Mouse (Mus musculus) myocyte (in vitro differentiated cells): ENCODE data around the gene Fam160a1. TPM values are rescaled to one million over a fixed set of nuclear protein-coding genes. Genes with fewer than 3 reads are reported as not detected.

ENCODE experiments used
- H3K27me3 ChIP-seq: one replicate; pipeline ENCODE4 v1.6.1; 2011; ENCODE audit not compliant: control insufficient read depth, insufficient read depth, insufficient read length
- H3K36me3 ChIP-seq: one replicate; pipeline ENCODE4 v1.6.1; 2011; ENCODE audit not compliant: control insufficient read depth, insufficient read depth
- H3K4me2 ChIP-seq: one replicate; pipeline ENCODE4 v1.6.1; 2011; ENCODE audit warnings: low read depth, control low read depth
- H3K4me3 ChIP-seq: one replicate; pipeline ENCODE4 v1.5.1; 2011; ENCODE audit warnings: mild to moderate bottlenecking, control low read depth, moderate library complexity
- H3K79me2 ChIP-seq: one replicate; pipeline ENCODE4 v1.6.1; 2011; ENCODE audit not compliant: control insufficient read depth, insufficient read depth
- H3ac ChIP-seq: one replicate; pipeline ENCODE4 v1.6.1; 2011; ENCODE audit not compliant: control insufficient read depth, insufficient read length
- CEBPB ChIP-seq: IDR thresholded peaks from 2 replicates; pipeline ENCODE4 v1.6.1; 2011; ENCODE audit warnings: mild to moderate bottlenecking, moderate library complexity; ENCODE audit not compliant: poor library complexity, insufficient read depth, severe bottlenecking
- E2F4 ChIP-seq: IDR thresholded peaks from one replicate; pipeline ENCODE4 v1.6.1; 2011; ENCODE audit warnings: mild to moderate bottlenecking, control low read depth, moderate library complexity; ENCODE audit not compliant: insufficient read depth
- MAX ChIP-seq: IDR thresholded peaks from one replicate; pipeline ENCODE4 v1.6.1; 2011; ENCODE audit warnings: low read depth, mild to moderate bottlenecking, control low read depth
- MYOD1 ChIP-seq, 3 experiments: IDR thresholded peaks; one replicate each; pipeline ENCODE4 v1.6.1; 2011; ENCODE audit warnings: control low read depth in 2 of 3, low read depth in 2 of 3, mild to moderate bottlenecking in 2 of 3, moderate library complexity in 1 of 3; ENCODE audit not compliant: insufficient read length in 2 of 3, control insufficient read depth in 1 of 3
- MYOG ChIP-seq, 3 experiments: IDR thresholded peaks; one replicate each; pipeline ENCODE4 v1.6.1; 2011; ENCODE audit warnings: control low read depth in 2 of 3, low read depth in 2 of 3, mild to moderate bottlenecking in 2 of 3; ENCODE audit not compliant: insufficient read length in 2 of 3, control insufficient read depth in 1 of 3, insufficient read depth in 1 of 3
- POLR2A ChIP-seq: IDR thresholded peaks from one replicate; pipeline ENCODE4 v1.6.1; 2011; ENCODE audit warnings: low read depth, mild to moderate bottlenecking, control low read depth, moderate library complexity; ENCODE audit not compliant: insufficient read length
- POLR2AphosphoS2 ChIP-seq: IDR thresholded peaks from one replicate; pipeline ENCODE4 v1.6.1; 2011; ENCODE audit warnings: low read depth, control low read depth; ENCODE audit not compliant: insufficient read length
- REST ChIP-seq: IDR thresholded peaks from one replicate; pipeline ENCODE4 v1.6.1; 2011; ENCODE audit warnings: mild to moderate bottlenecking, control low read depth, moderate library complexity; ENCODE audit not compliant: insufficient read depth, insufficient read length
- SRF ChIP-seq: IDR thresholded peaks from one replicate; pipeline ENCODE4 v1.6.1; 2011; ENCODE audit warnings: low read depth; ENCODE audit not compliant: control insufficient read depth, insufficient read length
- TCF12 ChIP-seq: IDR thresholded peaks from one replicate; pipeline ENCODE4 v1.6.1; 2011; ENCODE audit warnings: mild to moderate bottlenecking, control low read depth; ENCODE audit not compliant: poor library complexity, insufficient read depth, severe bottlenecking
- TCF3 ChIP-seq: IDR thresholded peaks from one replicate; pipeline ENCODE4 v1.6.1; 2011; ENCODE audit warnings: low read depth, control low read depth; ENCODE audit not compliant: insufficient read length
- USF1 ChIP-seq: IDR thresholded peaks from one replicate; pipeline ENCODE4 v1.6.1; 2011; ENCODE audit warnings: low read depth, mild to moderate bottlenecking, control low read depth, moderate library complexity
- polyA plus RNA-seq: library from polyadenylated mRNA; unstranded; fragments of >200 nt; fragmentation: generic; extraction: Trizol; gene quantifications from one replicate; pipeline ENCODE4 v1.2.1, GENCODE M21; 2012; ENCODE audit warnings: missing spikeins

Fam160a1 gene
- polyA plus RNA-seq, 1 experiment = 13.2 TPM

DNA sequence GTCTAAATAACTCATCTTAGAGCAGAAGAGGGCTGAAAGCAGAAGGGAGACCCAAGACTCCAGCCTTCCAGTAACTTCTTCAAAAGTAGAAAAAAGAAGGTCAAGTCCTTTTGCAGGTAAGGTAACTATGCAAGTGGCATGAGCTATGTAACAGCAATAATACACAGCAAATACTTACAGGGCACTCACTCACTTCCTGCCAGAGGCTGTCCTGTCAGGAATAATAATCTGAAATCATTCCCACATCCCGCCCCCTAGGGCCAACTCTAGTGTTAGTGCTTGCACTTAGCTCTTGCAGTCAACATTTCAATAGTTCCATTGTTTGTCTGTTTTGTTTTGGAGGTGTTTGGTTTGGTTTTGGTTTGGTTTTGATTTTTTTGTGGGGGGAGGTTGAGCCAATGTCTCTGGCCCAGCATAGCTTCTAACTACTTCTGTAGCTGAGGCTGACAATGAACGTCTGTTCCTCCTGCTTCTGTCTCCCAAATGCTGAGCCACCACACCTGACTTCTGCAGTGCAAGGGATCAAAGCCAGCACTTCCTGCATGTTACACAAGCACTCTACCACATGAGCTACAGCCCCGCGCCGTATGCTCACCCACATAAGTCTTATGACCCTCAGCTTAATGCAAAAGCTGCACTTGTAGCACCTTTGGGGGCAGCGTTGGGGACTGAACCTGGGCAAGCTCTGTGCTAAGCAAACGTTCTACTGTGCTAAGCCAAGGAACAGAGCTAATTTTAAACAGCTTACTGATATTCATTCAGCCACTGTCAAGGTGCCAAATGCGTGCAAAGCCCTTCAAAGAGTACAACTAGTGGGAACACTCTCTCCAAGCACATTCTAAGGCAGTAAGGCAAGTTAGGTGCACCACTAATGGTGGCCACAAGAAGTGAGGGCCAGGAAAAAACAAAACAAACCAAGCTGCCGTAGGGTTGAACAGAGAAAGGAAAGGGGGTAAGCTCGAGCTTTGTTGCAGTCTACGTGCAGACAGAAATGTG is 41.3 kb upstream of the Fam160a1 start:
- H3K27me3 ChIP-seq = no peaks in the 10 kb centered on the region
- H3ac ChIP-seq = no peak overlapping the region
- no peak overlapping the region for H3K4me3 ChIP-seq
- H3K36me3 ChIP-seq = no peaks in the 10 kb centered on the region
- TF ChIP-seq POLR2A (no peak), REST (no peak), MAX (no peak)
- H3K4me2 ChIP-seq = peak overlapping the region; percentile 70
- H3K79me2 ChIP-seq = peaks cover 20% of the 10 kb centered on the region

- Histone ChIP-seq H3K4me3 (no peak overlapping the region), H3K4me2 (peak overlapping the region; percentile 70), H3K36me3 (no peaks in the 10 kb centered on the region), H3ac (no peak overlapping the region), H3K27me3 (no peaks in the 10 kb centered on the region), H3K79me2 (peaks cover 14% of the 10 kb centered on the region)
- TF ChIP-seq TCF12 = no peak
- no peak for TF ChIP-seq REST
- no peak for TF ChIP-seq POLR2AphosphoS2
- TF ChIP-seq TCF3 = no peak
- no peak for TF ChIP-seq USF1
- no peak for TF ChIP-seq E2F4
- no peak for TF ChIP-seq POLR2A
- no peak for TF ChIP-seq MAX
- no peak for TF ChIP-seq SRF
- peak in 1 of 3 experiments; percentile 9 for TF ChIP-seq MYOG (IDR thresholded peaks at IDR 0.05; ENCODE audit: control insufficient read depth in 1 of 3, insufficient read depth in 1 of 3, insufficient read length in 2 of 3, low read depth in 2 of 3)
- TF ChIP-seq MYOD1 (IDR thresholded peaks at IDR 0.05; ENCODE audit: control insufficient read depth in 1 of 3, insufficient read length in 2 of 3, low read depth in 2 of 3) = peak in 1 of 3 experiments; percentile 6
- TF ChIP-seq CEBPB = no peak
These were observed 40.0 kb upstream of the Fam160a1 start for GRCm38 (mm10) chr3:85857083-85857482.

DNA sequence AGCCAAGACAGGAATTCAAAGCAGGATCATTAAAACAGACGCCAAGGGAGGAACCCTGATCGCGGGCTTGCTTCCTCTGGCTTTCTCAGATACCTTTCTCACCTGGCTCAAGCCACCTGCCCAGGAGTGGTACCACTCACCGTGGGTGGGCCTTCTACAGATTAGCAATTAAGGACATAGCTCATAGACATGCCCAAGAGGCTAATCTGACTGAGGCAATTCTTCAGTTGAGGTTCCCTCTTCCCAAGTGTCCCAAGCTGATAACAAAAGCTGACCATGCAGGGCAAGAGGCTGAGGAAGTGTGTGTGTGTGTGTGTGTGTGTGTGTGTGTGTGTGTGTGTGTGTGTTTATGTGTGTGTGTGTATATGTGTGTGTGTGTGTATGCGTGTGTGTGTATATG is 38.9 kb upstream of the Fam160a1 start:
- no peak for TF ChIP-seq MYOG (IDR thresholded peaks at IDR 0.05; ENCODE audit: control insufficient read depth in 1 of 3, insufficient read depth in 1 of 3, insufficient read length in 2 of 3, low read depth in 2 of 3)
- TF ChIP-seq MYOD1 (IDR thresholded peaks at IDR 0.05; ENCODE audit: control insufficient read depth in 1 of 3, insufficient read length in 2 of 3, low read depth in 2 of 3) = no peak
- TF ChIP-seq CEBPB = no peak
- TF ChIP-seq TCF3 = no peak
- no peak for TF ChIP-seq TCF12
- no peak for TF ChIP-seq POLR2A
- no peak for TF ChIP-seq USF1
- no peak for TF ChIP-seq MAX
- no peak for TF ChIP-seq POLR2AphosphoS2
- no peak for TF ChIP-seq E2F4
- no peak for TF ChIP-seq REST
- no peak for TF ChIP-seq SRF
- Histone ChIP-seq H3K27me3 (no peaks in the 10 kb centered on the region), H3ac (no peak overlapping the region), H3K36me3 (no peaks in the 10 kb centered on the region), H3K4me3 (no peak overlapping the region), H3K4me2 (no peak overlapping the region), H3K79me2 (peaks cover 14% of the 10 kb centered on the region)

- Histone ChIP-seq H3K36me3 (no peaks in the 10 kb centered on the region), H3ac (no peak overlapping the region), H3K4me3 (no peak overlapping the region), H3K4me2 (no peak overlapping the region), H3K79me2 (peaks cover 8% of the 10 kb centered on the region), H3K27me3 (no peaks in the 10 kb centered on the region)
- TF ChIP-seq USF1 = no peak
- TF ChIP-seq MYOD1 (IDR thresholded peaks at IDR 0.05; ENCODE audit: control insufficient read depth in 1 of 3, insufficient read length in 2 of 3, low read depth in 2 of 3) = peak in 2 of 3 experiments; percentile 35 to 36
- TF ChIP-seq MYOG (IDR thresholded peaks at IDR 0.05; ENCODE audit: control insufficient read depth in 1 of 3, insufficient read depth in 1 of 3, insufficient read length in 2 of 3, low read depth in 2 of 3) = peak in 1 of 3 experiments; percentile 6
These were observed 38.0 kb upstream of the Fam160a1 start for GRCm38 (mm10) chr3:85855043-85855442.

DNA sequence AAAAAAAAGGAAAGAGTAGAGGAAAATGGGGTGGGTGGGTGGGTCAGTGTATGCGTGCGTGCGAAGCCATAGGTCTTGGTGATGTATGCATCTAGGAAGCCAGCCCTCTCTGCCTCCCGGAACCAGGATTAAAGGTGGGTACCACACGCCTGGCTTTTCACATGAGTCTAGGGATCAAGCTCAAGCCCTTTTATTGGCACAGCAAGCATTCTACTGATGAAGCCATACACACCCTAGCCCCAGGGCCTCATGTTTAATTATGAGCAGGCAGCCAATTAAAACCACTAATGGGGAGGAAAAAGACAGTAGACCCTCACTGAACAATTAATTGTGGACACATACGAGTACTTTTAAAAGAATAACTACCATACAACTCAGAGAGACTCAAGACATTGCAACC is 37.1 kb upstream of the Fam160a1 start:
- Histone ChIP-seq H3K4me2 (no peak overlapping the region), H3K27me3 (no peaks in the 10 kb centered on the region), H3K79me2 (peaks cover 8% of the 10 kb centered on the region), H3K36me3 (no peaks in the 10 kb centered on the region), H3ac (no peak overlapping the region), H3K4me3 (no peak overlapping the region)
- TF ChIP-seq MYOD1 (IDR thresholded peaks at IDR 0.05; ENCODE audit: control insufficient read depth in 1 of 3, insufficient read length in 2 of 3, low read depth in 2 of 3) (no peak), MAX (no peak), POLR2AphosphoS2 (no peak), E2F4 (no peak), REST (no peak), TCF12 (no peak), USF1 (no peak), CEBPB (no peak), MYOG (IDR thresholded peaks at IDR 0.05; ENCODE audit: control insufficient read depth in 1 of 3, insufficient read depth in 1 of 3, insufficient read length in 2 of 3, low read depth in 2 of 3) (no peak), SRF (no peak), TCF3 (no peak), POLR2A (no peak)
